Mouse (Mus musculus) lung, postnatal 10 days (tissue): ENCODE results near the gene Cfl2.
"Not testable (repeated sequence)": the region's sequence is repeated elsewhere in the genome, so short reads cannot be mapped to it uniquely, and the experiment has no call there.

ENCODE experiments used
- DNase-seq: peaks from one replicate; pipeline ENCODE4 v3.0.0; 2021

Cfl2 gene

GRCm38 (mm10) chr12:54862606-54863535, at the start of gene Cfl2:
Cfl2 (minus strand) TSS chr12:54862877.
- peak; percentile 88 for DNase-seq

GRCm38 (mm10) chr12:54910387-54910786, 47.7 kb upstream of the Cfl2 start:
- DNase-seq: no peak

- not testable (repeated sequence) for DNase-seq
Observed at GRCm38 (mm10) chr12:54892559-54892958, 29.9 kb upstream of the Cfl2 start.

GRCm38 (mm10) chr12:54890426-54890825, 27.7 kb upstream of the Cfl2 start:
- no peak for DNase-seq

GRCm38 (mm10) chr12:54887580-54888127, 25.0 kb upstream of the Cfl2 start:
- DNase-seq: no peak

GRCm38 (mm10) chr12:54879630-54880029, 17.0 kb upstream of the Cfl2 start:
- peak; percentile 79 for DNase-seq

GRCm38 (mm10) chr12:54879211-54879610, 16.5 kb upstream of the Cfl2 start:
- DNase-seq: no peak

- DNase-seq: no peak
Observed at GRCm38 (mm10) chr12:54877875-54878274, 15.2 kb upstream of the Cfl2 start.

- no peak for DNase-seq
Observed at GRCm38 (mm10) chr12:54876879-54877278, 14.2 kb upstream of the Cfl2 start.

- peak; percentile 43 for DNase-seq
Observed at GRCm38 (mm10) chr12:54874711-54875110, 12.0 kb upstream of the Cfl2 start.

GRCm38 (mm10) chr12:54861991-54862605, 579 bp downstream of the Cfl2 start:
- peak; percentile 51 for DNase-seq

- no peak for DNase-seq
Observed at GRCm38 (mm10) chr12:54859531-54859930, 3.1 kb downstream of the Cfl2 start.

GRCm38 (mm10) chr12:54850551-54850950, 12.1 kb downstream of the Cfl2 start:
- no peak for DNase-seq

GRCm38 (mm10) chr12:54844415-54844814, 18.3 kb downstream of the Cfl2 start:
- no peak for DNase-seq

- no peak for DNase-seq
Observed at GRCm38 (mm10) chr12:54841576-54841975, 21.1 kb downstream of the Cfl2 start.

- DNase-seq: no peak
Observed at GRCm38 (mm10) chr12:54839815-54840214, 22.9 kb downstream of the Cfl2 start.

- no peak for DNase-seq
Observed at GRCm38 (mm10) chr12:54838931-54839330, 23.7 kb downstream of the Cfl2 start.

- peak; percentile 22 for DNase-seq
Observed at GRCm38 (mm10) chr12:54835608-54836570, 26.8 kb downstream of the Cfl2 start.

- DNase-seq: peak; percentile 92
Observed at GRCm38 (mm10) chr12:54834925-54835447, 27.7 kb downstream of the Cfl2 start.

- DNase-seq: no peak
Observed at GRCm38 (mm10) chr12:54833856-54834399, 28.7 kb downstream of the Cfl2 start.

- DNase-seq: not testable (repeated sequence)
Observed at GRCm38 (mm10) chr12:54831927-54832326, 30.8 kb downstream of the Cfl2 start.

- peak; percentile 86 for DNase-seq
Observed at GRCm38 (mm10) chr12:54830574-54830973, 32.1 kb downstream of the Cfl2 start.
